Mouse (Mus musculus) cerebellum, adult 11-12 months (tissue): ENCODE measurements around the gene Esp15.
"Not testable (repeated sequence)": the region's sequence is repeated elsewhere in the genome, so short reads cannot be mapped to it uniquely, and the experiment has no call there.

Experiments used
- DNase-seq: peaks from one replicate; pipeline ENCODE4 v3.0.0; 2022

Gene Esp15

GRCm38 (mm10) chr17:39640654-39641053, at the start of gene Esp15:
Gene Esp15, plus strand, starts transcription at chr17:39640954.
- DNase-seq = not testable (repeated sequence)

GRCm38 (mm10) chr17:39591550-39591949, 49.2 kb upstream of the Esp15 start:
- no peak for DNase-seq
